Mouse (Mus musculus): ENCODE measurements around the gene Trim75.
"Not testable (repeated sequence)": the region's sequence is repeated elsewhere in the genome, so short reads cannot be mapped to it uniquely, and the experiment has no call there.

The Trim75 gene

DNA sequence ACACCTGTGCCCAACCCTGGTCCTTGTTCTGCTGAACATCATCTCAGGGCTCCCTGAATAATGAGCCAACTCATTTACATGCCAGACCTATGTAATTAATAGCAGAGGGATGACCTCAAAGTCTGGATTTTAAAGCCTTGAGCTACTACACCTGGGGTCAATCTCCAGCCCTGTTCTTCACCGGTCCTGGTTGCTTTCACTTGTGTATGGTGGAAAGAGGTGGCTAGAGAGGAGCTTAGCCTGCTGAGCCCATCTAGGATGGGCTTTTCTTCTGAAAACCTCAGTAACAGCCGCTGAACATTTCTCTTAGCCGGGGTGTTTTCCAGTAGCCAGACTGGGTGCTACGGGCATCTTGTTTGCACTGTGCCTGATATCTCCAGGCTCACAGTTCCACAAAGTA, at the start of gene Trim75:
Trim75 (minus strand) TSS at position 101 of the 400 bp plus-strand sequence.
- DNase-seq: no peak

DNA sequence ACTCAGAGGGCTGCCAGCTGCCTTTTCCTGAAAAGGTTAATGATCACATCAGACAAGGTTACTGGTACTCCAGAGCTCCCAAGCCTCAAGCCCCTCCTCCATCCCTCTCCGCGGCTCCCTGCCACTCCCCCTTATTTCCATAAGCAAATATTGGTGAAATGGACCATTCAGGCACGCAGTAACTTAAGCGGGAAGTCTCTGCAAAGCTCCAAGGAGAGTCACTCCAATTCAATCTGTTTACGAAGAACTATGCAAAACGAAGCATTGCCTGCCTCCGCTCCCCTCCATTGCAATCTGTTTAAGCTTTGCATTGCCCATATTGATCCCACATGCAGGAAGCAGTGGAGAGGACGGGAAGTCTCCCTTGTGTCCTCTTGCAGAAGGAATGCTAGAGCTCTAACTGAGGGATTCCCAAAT, 49.5 kb upstream of the Trim75 start, which contains the start of gene Apela:
Apela (minus strand) TSS at position 220 of the 417 bp plus-strand sequence.
- no peak for DNase-seq

DNA sequence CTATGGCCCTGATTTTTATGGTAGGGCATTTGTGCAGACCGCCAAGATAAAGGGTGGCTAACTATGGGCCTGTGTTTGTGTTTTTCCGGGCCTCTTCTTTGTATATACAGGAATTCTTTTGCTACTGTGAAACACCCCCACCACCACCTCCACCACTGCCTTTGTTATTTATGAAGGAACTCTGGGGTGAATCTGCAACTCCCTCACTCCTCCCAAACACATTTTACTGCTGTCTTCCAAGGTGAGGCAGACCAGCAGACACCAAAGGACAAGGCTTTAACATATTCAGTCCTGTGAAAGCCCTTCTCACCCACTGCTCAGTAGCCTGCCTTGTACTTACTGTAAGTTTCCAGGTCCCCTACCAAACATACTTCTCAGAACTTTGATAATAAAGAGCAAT, 46.5 kb upstream of the Trim75 start:
- DNase-seq: no peak

DNA sequence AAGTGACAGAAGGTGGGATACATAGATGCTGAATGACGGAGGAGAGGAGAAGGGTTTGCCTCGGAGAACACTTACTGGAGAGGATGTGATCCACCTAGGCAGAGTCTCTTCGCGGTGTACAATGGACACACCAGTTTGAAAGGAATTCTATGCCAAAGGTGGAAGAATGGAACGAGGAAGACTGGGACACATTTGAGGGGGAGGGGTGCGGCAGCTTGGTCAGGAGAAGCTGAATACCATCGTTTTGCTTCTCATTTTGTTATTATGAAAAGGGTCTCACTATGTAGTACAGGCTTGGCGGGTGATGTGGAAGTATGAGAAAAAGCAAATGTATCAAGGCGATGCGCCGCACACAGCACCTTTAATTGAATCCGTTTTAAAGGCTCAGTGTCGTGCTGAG, 45.4 kb upstream of the Trim75 start:
- DNase-seq: no peak

DNA sequence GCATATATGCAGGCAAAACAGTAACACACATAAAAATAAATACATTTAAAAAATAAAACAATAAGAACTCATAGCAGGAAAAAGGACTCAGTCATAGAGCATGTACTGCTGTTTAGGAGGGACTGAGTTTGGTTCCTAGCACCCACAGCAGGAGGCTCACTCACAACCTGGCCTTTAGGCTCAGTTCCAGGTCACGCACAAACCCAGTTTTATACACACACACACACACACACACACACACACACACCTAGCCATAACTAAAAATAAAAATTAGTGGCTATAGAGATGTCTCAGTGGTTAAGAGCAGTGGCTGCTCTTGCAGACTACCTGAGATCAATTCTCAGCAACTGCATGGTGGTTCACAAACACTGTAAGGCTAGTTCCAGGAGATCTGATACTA, 44.5 kb upstream of the Trim75 start:
- DNase-seq: no peak

DNA sequence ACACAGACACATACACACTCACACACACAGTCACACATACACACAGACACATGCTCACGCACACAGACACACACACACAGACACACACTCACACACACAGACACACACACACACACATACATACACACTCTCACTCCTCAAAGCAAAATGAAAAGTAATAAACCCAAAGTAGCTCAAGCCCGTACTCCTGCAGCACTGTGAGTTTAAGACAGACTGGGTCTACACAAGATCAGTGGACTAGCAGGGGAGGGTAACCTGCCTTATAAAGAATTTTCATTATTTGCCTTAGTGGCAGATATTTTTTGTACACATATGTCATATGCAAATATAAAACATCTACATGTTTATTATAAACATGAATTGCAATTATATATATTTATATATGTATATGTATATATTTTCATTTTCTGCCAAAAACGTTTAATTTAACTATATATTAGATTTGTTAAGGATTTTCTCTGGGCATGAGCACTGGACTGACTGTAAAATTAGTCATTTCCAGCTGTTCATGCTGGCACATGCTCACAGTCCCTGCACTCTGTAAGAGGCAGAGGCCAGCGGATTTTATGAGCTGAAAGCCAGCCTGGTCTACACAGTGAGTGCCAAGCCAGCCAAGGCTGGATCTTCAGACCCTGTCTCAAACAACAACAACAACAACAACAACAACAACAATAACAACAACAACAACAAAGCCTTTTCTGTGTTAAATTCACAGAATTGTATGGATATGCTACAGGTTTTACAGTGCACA, 43.3 kb upstream of the Trim75 start:
- no peak for DNase-seq

DNA sequence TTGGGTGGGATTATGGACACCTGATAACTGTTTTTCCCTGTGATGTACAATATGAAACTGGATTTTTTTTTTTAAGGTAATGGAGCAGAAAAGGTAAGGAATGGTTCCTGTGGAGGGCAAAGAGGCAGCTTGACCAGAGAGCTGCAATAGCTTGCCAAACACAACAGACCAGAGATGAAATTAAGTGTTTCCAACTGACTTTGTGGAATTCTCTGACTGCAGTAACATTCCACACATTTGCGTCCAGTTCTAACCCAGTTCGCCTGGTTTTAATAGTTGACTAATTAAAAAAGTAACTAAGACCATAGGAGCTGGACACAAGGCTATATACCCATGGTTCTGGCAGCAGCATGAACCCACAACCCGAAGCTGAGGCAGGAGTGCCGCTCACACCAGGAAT, 42.1 kb upstream of the Trim75 start:
- DNase-seq: no peak

DNA sequence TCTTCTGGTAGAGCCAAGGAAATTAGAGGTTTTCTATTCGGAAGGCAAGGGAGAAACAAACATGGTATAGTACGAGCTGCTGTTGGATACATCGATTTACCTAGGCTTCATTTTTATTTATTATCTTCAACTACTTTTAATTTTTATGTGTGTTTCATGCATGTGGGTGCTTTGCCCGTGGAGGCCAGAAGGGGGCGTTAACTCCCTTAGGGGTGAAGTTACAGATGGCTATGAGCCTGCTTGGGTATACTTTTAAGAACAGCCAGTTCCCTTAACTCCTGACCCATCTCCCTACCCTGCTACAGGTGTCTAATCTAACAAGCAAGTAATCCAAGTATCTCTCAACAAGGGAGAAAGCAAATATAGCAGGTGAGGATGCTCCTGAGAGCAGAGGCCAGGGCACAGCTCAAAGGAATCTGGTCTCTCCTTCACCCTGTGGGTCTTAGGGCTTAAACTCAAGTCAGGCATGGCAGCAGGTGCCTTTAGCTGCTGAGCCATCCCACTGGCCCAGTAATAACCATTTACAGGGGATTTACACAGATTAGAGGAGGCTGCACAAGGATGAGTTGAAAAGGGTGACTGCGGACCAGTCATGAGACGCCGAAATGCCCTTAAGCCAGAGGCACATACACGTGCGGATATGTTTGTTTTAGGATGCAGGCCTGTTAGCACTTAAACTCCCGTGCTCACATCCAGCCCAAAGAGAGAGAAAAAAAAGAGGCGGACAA, 41.5 kb upstream of the Trim75 start:
- no peak for DNase-seq

DNA sequence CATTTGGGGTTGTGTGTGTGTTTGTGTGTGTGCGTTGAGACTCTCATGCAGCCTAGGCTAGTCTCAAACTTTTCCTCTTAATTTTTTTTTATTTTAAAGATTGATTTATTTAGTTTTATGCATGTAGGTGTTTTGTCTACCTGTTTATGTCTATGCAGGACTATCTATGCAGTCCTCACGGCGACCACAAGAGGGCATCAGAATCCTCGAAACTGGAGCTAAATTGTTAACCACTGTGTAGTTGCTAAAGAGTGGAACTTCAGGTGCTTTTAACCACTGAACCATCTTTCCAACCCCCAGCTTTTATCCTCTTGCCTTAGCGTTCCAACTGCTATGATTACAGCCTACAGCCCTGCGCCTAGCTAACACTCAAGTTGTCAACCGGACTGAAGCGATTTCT, 34.9 kb upstream of the Trim75 start:
- DNase-seq: peak; percentile 21 to 30

DNA sequence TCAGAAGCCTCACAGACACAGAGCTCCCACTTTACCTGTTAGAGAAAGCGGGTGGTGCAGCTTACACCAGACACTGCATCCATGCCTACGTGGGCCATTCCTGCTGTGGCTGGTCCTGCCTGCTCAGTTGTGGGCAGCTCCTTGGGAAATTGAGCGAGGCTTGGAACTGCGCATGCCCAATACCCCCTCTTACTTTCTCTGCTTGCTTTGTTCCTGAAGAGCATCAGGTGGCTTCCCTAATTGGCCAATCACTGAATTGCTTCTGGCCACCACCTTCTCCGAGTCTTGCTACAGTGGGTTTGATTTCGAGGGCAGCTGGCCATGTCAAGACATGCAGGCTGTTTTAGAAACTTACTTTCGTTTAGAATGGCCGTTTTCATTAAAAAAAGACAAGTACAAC, 30.8 kb upstream of the Trim75 start, which contains the start of the genes Trim61 and Trim60:
Trim61 (minus strand) TSS at position 101 of the 400 bp plus-strand sequence.
Trim60 (minus strand) TSS at position 162 of the 400 bp plus-strand sequence.
- DNase-seq: no peak

DNA sequence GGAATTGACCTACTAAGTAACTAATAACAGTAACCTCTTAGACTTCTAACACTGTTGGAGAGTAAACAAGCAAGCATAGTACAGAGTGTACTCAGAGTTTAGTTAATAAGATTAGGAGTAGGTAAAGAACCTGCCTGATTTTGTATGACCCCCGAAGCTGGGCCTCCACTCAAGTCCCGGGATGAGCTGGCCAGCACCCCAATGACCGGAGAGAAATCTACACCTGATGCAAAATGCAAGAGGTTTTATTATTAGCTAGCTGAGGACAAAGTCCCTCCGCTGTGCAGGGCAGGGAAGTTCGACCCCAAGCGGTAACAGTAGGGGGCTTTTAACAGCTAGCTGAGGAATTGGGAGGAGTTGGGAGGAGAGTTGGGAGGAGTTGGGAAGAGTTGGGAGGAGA, 20.0 kb upstream of the Trim75 start:
- DNase-seq: not testable (repeated sequence)

DNA sequence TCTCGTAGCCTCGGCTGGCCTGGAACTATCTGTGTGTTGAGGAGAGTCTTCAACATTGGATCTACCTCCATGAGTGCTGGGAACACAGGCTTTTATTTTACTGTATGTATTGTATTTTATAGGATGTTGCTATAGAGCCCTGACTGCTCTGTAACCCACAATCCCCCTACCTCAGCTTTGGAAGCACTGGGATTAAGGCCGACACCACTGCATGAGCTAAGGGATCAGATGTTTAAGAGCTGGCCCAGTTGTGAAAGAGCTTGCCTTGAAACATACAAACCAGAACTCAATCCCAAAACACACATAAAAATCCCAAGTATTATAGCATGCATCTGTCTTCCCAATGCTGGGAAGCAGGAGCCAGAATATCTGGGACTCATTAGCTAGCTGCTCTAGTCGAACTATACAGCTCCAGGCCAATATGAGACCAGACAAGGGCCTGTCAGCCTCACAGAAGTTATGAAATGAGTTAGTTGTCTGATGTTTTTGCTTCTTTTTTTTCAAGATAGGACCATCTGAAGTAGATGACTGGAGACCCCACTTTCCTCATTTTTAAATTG, 11.3 kb upstream of the Trim75 start:
- DNase-seq: no peak

DNA sequence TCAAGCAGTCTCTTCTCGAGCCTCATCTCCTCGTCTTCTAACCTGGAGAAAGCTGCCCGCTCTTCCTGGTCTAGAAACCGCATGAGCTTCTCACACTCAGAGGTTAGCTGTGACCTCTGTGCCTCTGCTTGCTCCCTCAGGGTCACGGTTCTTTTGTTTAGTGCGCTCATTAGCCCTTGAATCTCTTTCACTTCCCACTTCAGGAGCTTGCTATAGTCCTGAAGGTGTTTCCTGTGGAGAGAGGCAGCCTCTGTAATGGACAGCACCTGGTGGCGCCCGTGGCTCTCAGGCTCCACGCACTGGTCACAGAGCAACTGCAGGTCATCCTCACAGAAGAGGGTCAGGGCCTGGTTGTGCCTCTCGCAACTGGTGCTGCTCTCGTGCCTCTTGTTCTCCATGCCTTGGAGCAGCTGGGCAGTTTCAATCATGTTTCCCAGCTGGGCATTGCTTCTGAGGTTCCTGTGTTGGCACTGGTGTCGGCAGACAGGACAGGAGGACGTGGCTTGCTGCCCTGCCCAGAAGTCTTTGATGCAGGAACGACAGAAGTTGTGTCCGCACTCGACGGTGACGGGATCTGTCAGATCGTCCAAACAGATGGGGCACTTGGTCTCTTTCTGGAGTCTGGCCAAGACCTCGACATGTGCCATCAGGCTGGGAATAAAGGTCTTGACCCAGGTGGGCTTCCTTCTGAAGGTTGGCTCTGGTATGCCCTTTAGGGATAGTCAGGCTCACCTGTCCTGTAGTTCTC, 4.3 kb downstream of the Trim75 start:
- no peak for DNase-seq

DNA sequence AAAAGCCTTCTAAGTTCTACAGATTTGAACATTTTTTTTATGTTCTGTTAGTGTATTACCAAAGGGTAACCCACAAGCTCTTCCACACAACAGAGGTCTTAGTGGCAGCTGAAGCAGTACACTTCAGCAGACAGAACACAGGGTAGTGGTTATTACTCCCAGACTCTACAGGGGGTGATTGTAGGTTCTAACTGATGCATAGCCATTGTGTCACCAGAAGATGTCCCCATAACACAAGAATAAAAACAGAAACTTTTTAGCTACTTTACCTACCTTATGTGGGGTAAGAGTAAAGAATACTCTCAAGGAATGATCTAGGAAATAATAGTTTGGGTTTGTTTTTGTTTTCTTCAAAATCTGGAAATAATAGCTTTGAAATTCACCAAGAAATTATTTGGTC, 24.8 kb downstream of the Trim75 start:
- DNase-seq: no peak

DNA sequence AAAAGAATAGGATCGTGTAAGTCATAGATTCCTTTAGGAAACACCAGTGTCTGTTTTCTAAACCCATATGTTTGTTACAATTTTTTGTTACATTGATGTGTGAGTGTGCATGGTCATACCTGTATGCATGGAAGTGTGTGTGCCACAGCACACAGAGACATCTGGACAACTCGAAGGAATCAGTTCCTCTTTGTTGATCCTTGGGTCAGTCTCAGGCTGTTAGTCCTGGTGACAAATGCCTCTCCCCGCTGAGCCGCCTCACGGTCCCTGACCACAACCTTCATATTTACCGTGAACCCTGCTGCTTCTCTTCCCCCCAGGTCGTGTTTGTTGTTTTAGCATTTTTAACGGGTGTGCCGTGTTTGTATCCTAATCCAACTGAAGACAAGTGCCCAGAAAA, 28.6 kb downstream of the Trim75 start:
- no peak for DNase-seq

DNA sequence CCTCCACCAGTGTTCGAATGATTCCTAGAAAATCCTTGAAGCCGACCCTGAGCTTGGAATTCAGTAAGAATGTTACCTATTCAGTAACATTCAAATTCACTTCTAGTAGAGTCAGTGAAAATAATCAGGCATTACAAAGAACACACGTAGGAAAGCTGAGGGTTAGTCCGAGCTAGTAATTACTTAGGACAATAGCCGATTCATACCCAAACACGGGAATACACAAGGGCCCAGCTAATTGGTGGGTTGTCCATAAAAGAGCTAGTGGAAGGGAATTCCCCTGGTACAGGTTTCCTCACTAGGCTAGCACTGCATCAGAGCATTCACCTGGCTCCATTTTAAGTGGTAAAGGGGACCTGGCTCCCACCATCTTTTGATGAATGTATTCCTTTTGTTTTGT, 35.5 kb downstream of the Trim75 start:
- DNase-seq: no peak

DNA sequence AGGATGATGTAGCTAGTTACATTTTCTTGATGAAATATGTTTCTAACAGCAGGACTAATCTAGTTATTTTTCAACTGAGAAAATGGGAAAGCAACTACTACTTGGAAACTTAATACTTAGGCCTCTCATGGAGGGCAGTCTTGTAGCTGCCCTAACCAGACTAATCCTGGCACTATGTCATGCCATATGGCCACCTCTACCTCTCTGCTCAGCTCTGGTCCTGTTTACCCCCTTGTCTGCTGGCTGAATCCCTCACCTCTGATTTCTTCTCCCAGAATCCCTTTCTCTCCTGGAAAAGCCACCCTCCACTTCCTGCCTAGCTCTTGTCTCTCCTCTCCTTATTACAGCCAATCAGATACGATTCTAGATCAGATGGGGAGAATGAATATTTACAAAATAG, 39.3 kb downstream of the Trim75 start:
- DNase-seq: no peak

DNA sequence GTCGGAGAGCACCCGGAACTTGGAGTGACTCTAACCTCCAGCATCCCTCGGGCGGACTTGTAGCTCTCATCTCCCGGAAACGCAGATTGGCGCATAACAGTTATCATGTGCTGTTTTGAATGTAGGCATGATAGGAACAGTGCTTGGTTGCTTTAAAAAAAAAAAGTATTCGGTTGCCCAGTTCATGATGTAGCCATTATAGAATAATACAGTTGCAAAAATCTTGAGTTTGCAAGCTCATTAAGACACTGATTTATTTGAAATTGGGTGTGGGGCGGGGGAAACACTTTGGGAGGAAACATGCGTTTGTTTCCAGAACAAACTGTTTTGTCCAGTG, 40.0 kb downstream of the Trim75 start:
- DNase-seq: no peak

DNA sequence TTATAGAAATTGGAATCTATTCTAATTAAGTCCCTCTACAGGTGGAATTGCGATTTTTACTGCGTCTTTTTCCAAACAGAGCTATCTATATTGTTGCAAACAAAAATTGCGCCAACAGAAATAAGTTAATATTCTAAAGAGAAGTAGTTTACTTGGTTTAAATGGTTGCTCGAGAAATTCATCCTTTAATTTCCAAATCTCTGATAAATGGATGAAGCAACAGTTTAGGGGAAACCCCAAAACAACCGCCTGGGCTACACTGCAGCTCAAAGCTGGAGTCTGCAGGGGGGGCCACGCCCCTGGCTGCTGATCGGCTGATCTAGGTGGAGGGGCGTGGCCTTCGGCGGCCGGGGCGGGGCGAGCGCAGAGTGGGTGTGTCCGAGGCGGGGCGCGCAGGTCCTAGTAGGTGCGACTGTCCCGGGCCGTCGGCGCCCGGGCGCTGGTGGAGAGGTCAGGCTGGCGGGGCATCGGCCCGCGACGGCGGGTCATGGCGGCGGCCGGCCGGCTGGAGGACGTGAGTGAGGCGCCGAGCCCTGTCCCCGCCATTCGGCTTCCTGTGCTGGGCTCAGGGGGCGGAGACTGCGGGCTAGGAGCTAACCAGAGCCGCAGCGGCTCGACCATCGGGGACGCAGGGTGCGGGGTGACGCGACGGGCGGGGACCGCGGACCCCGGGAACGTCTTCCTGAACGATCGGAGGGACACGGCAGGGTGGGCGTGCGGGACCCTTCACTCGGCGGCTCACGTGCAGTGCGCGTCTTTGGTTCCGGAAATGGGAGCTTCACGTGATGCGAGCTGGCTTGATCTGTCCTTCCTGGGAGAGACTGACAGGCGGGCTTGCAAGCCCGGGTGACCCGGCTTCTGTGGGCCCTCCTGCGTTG, 40.6 kb downstream of the Trim75 start, which contains the start of gene Tmem192:
Tmem192 (plus strand) TSS at position 366 of the 878 bp plus-strand sequence.
- DNase-seq: peak; percentile 96 to 99

DNA sequence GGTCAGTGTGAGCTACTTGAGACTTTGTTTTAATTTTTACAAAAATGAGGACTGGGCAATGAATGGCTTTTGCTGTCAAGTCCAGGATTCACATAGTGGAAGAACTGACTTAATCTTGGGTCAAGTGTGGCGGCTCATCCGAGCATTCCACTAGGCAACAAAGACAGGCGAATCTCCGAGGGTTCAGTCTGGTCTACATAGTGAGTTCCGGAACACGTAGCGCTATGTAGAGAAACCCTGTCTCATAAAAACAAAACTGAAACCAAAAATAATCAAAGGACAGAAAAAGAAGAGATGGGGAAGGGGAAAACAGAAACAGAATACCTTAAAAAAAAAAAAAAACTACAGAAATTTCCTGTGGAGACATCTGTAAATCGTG, 41.2 kb downstream of the Trim75 start:
- DNase-seq: peak; percentile 13

DNA sequence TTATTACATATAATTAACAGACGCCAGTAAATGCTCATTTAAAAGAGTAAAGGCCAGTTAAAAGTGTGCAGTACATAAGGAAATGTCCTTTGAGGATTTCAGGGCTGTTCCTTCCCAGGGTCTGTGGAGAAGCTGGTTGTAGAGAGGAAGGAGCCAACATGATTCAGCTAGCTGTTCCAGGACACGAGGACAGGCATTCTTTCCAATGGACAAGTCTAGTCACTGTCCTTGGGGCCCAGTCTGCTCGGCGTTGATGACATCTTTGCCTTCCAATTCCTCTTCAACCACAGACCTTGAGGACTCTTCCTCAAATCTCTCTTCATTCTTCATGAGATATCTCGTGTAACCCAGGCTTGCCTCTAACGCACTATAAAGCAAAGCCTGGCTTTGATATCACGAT, 42.0 kb downstream of the Trim75 start:
- no peak for DNase-seq

DNA sequence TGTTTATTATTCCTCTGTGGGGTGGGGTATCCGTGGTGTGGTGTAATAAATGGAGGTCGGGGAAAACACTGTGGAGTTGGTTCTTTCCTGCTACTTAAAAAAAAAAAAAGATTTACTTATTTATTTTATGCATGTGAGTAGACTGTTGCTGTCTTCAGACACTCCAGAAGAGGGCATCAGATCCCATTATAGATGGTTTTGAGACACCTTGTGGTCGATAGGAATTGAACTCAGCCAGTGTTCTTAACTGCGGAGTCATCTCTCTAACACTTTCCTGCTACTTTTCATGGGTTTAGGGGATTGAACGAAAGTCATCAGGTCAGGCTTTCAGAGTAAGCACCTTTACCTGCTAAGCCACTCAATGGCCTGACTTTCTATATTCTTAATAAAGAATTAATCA, 42.8 kb downstream of the Trim75 start:
- DNase-seq: peak in 1 of 2 experiments; percentile 9
